Mouse (Mus musculus): ENCODE data around the gene Ccin.
A peak's percentile ranks its signal among the peaks of the same experiment; 100 is the strongest.

The Ccin gene

GRCm38 (mm10) chr4:43974914-43975616, 8.2 kb upstream of the Ccin start:
- no peak for DNase-seq (ENCODE audit: low spot score)

GRCm38 (mm10) chr4:43976223-43976740, 7.0 kb upstream of the Ccin start:
- DNase-seq (ENCODE audit: low spot score), result no peak

- DNase-seq (ENCODE audit: low spot score), result no peak
Measured at GRCm38 (mm10) chr4:43978521-43979443, 4.5 kb upstream of the Ccin start.

- DNase-seq (ENCODE audit: low spot score), result peak; percentile 89
Measured at GRCm38 (mm10) chr4:43979746-43980145, 3.5 kb upstream of the Ccin start.

- no peak for DNase-seq (ENCODE audit: low spot score)
Measured at GRCm38 (mm10) chr4:43980236-43980635, 3.0 kb upstream of the Ccin start.

GRCm38 (mm10) chr4:43980846-43981245, 2.4 kb upstream of the Ccin start:
- no peak for DNase-seq (ENCODE audit: low spot score)

GRCm38 (mm10) chr4:43981251-43981650, 2.0 kb upstream of the Ccin start:
- no peak for DNase-seq (ENCODE audit: low spot score)

- peak; percentile 95 for DNase-seq (ENCODE audit: low spot score)
Measured at GRCm38 (mm10) chr4:43982053-43982732, 1.1 kb upstream of the Ccin start.

GRCm38 (mm10) chr4:43983756-43984155, 473 bp downstream of the Ccin start:
- DNase-seq (ENCODE audit: low spot score), result no peak

- DNase-seq (ENCODE audit: low spot score), result no peak
Measured at GRCm38 (mm10) chr4:43984326-43984725, 1.0 kb downstream of the Ccin start.

- DNase-seq (ENCODE audit: low spot score), result no peak
Measured at GRCm38 (mm10) chr4:43988976-43989375, 5.7 kb downstream of the Ccin start.

- DNase-seq (ENCODE audit: low spot score), result no peak
Measured at GRCm38 (mm10) chr4:43993072-43993471, 9.8 kb downstream of the Ccin start.

GRCm38 (mm10) chr4:43994342-43994741, 11.1 kb downstream of the Ccin start:
- DNase-seq (ENCODE audit: low spot score), result no peak

GRCm38 (mm10) chr4:44003622-44004021, 20.3 kb downstream of the Ccin start:
- DNase-seq (ENCODE audit: low spot score), result no peak

- no peak for DNase-seq (ENCODE audit: low spot score)
Measured at GRCm38 (mm10) chr4:44004126-44004525, 20.8 kb downstream of the Ccin start, which contains the start of gene Clta. Gene Clta, plus strand, starts transcription at chr4:44004452.

- no peak for DNase-seq (ENCODE audit: low spot score)
Measured at GRCm38 (mm10) chr4:44004623-44005409, 21.5 kb downstream of the Ccin start.

GRCm38 (mm10) chr4:44010176-44010575, 26.9 kb downstream of the Ccin start:
- DNase-seq (ENCODE audit: low spot score), result no peak

- DNase-seq (ENCODE audit: low spot score), result no peak
Measured at GRCm38 (mm10) chr4:44010893-44011292, 27.6 kb downstream of the Ccin start.

GRCm38 (mm10) chr4:44011799-44012198, 28.5 kb downstream of the Ccin start:
- DNase-seq (ENCODE audit: low spot score), result no peak

- peak; percentile 96 for DNase-seq (ENCODE audit: low spot score)
Measured at GRCm38 (mm10) chr4:44012376-44013367, 29.4 kb downstream of the Ccin start.

Data from layer of hippocampus, adult 11-12 months (tissue).